Mouse (Mus musculus) hindbrain, embryonic 11.5 days (tissue): ENCODE results near the gene Hspb11. TPM values are rescaled to one million over a fixed set of nuclear protein-coding genes. Genes with fewer than 3 reads are reported as not detected.

Experiments used
- ATAC-seq: fragments of 200-750 bp; cut with Nextera tagmentation; 2 replicates; pipeline ENCODE4 v1.8.0; 2017; ENCODE audit warnings: mild to moderate bottlenecking, moderate TSS enrichment, moderate library complexity; ENCODE audit not compliant: low FRiP score
- DNase-seq: peaks from one replicate; pipeline ENCODE4 v3.0.0-alpha.2; 2015; ENCODE audit warnings: low spot score
- H3K27ac ChIP-seq: fragments of 300-500 bp; sonication (generic); 2 replicates; pipeline ENCODE4 v1.5.1; 2014; ENCODE audit warnings: mild to moderate bottlenecking, low read depth, low read length
- H3K27me3 ChIP-seq: fragments of 300-500 bp; sonication (generic); 2 replicates; pipeline ENCODE4 v1.6.1; 2014; ENCODE audit warnings: mild to moderate bottlenecking, low read length, moderate library complexity, mixed read lengths; ENCODE audit not compliant: control insufficient read depth, insufficient read depth
- H3K36me3 ChIP-seq: fragments of 300-500 bp; sonication (generic); 2 replicates; pipeline ENCODE4 v1.6.1; 2014; ENCODE audit warnings: mild to moderate bottlenecking, low read length, moderate library complexity, mixed read lengths; ENCODE audit not compliant: control insufficient read depth, insufficient read depth
- H3K4me1 ChIP-seq: fragments of 300-500 bp; sonication (generic); replicated peaks from 2 replicates; pipeline ENCODE4 v1.6.1; 2014; ENCODE audit warnings: low read length, mixed read lengths; ENCODE audit not compliant: control insufficient read depth, insufficient read depth
- H3K4me2 ChIP-seq: fragments of 300-500 bp; sonication (generic); replicated peaks from 2 replicates; pipeline ENCODE4 v1.6.1; 2014; ENCODE audit warnings: mild to moderate bottlenecking, low read depth, low read length
- H3K4me3 ChIP-seq: fragments of 300-500 bp; sonication (generic); 2 replicates; pipeline ENCODE4 v1.5.1; 2014; ENCODE audit warnings: low read depth, low read length
- H3K9ac ChIP-seq: fragments of 300-500 bp; sonication (generic); 2 replicates; pipeline ENCODE4 v1.6.1; 2014; ENCODE audit warnings: low read depth, low read length
- H3K9me3 ChIP-seq: fragments of 300-500 bp; sonication (generic); 2 replicates; pipeline ENCODE4 v1.6.1; 2016; ENCODE audit warnings: low read length; ENCODE audit not compliant: control insufficient read depth
- WGBS: fragments of 180-500 bp; shearing (Covaris S2); extraction: QIAGEN DNeasy Blood & Tissue Kit; methylation state at CpG from one replicate; pipeline ENCODE4 v1.1.7; 2014; 5-methylcytosine and 5-hydroxymethylcytosine counted together
- polyA plus RNA-seq: library from polyadenylated mRNA; unstranded; fragments of >200 nt; fragmentation: Nextera tagmentation; extraction: Ambion mirVana; gene quantifications from 2 replicates; pipeline ENCODE4 v1.2.1, GENCODE M21; 2014

Gene Hspb11
- polyA plus RNA-seq, 1 experiment from 2014 or later = 39.3 TPM

DNA sequence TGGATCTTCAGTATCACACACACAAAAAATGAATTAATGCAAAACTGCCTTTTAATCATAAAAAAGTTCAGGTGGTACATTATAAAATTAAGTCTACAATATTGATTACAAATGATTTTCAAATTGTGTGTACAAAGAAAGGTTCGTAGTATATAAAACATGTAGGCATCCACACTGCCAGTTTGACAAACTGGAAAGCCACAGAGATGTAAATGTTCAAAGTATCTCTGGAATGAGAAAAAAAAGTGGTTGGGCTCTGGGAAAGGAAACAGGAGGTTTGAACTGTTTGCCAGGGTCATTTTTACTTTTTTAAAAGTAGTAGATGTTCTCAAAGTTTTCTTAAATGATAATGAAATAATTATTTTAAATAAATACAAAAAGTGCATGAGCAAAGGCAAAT is 7.4 kb upstream of the Hspb11 start:
- H3K27ac ChIP-seq = no peak overlapping the region
- no peaks in the 10 kb centered on the region for H3K36me3 ChIP-seq
- no peaks in the 10 kb centered on the region for H3K4me1 ChIP-seq
- H3K9me3 ChIP-seq = no peaks in the 10 kb centered on the region
- no peak overlapping the region for H3K9ac ChIP-seq
- ATAC-seq (no peak), DNase-seq (no peak)
- WGBS = 85% methylated on average over 1 of the region's 1 CpGs
- no peaks in the 10 kb centered on the region for H3K27me3 ChIP-seq
- H3K4me3 ChIP-seq = no peak overlapping the region
- no peak overlapping the region for H3K4me2 ChIP-seq

DNA sequence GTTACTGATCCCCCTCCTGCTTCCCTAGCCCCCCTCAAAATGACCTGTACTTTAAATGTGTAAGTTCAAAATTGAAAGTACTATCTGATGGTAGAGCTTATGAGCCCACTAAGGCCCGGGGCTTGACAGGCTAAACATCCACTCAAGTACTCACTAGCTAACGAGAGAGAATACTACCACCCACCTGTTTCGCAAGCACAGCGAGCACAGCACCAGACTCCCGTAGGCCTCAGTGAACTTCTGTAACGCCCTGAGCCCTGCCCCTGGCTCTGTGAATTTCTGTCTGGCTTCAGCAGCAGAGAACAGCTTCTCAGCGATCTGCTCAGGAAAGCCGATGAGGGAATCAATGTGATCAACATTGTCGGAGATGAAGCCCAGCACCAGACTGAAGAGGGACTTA is 6.3 kb upstream of the Hspb11 start:
- Histone ChIP-seq H3K4me1 (no peaks in the 10 kb centered on the region), H3K27ac (no peak overlapping the region), H3K9ac (no peak overlapping the region), H3K36me3 (no peaks in the 10 kb centered on the region), H3K9me3 (no peaks in the 10 kb centered on the region), H3K4me3 (no peak overlapping the region), H3K4me2 (no peak overlapping the region), H3K27me3 (no peaks in the 10 kb centered on the region)
- DNase-seq (no peak), ATAC-seq (no peak)
- WGBS = 87% methylated on average over 9 of the region's 9 CpGs

DNA sequence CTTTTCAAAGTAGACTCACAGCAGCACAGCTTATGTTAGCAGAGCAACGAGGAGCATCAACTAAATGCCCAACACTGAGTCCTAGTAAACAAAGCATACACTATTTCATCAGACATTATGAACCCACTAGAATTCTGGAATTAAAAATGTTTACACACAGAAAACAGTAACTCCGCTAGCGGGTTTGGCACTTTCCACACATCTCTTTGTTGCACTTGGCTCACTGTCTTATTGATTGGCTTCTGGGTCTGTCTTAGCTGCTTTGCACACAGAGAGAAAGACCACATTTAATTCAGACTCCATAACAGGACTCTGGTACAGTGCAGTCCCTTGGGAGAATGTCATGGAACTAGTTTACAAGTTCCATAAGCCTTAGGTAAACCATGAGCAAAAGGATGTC is 5.3 kb upstream of the Hspb11 start:
- H3K9ac ChIP-seq = no peak overlapping the region
- no peaks in the 10 kb centered on the region for H3K36me3 ChIP-seq
- no peak overlapping the region for H3K27ac ChIP-seq
- H3K4me2 ChIP-seq = no peak overlapping the region
- no peak overlapping the region for H3K4me3 ChIP-seq
- no peaks in the 10 kb centered on the region for H3K4me1 ChIP-seq
- DNase-seq (no peak), ATAC-seq (no peak)
- no peaks in the 10 kb centered on the region for H3K9me3 ChIP-seq
- 90% methylated on average over 3 of the region's 3 CpGs for WGBS
- H3K27me3 ChIP-seq = no peaks in the 10 kb centered on the region

DNA sequence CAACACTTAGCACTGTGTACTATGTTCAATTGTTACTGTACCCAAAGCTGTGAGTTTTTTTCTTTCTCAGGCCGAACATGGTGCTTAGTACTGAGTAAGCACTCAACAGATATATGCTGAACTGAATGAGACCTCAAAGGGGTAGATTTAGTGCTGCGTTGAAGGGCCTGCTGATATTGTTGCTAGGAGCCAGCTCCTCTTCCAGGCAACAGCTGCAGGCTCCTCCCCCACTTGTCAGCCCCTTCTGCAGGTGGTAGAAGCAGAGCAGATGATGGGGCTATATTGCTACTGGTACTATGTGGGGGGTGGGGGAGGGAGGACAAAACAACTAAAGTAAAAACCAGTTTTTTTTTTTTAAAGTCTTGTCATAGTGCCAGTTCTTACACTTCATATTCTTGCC is 3.9 kb upstream of the Hspb11 start:
- no peak overlapping the region for H3K9ac ChIP-seq
- no peak overlapping the region for H3K4me2 ChIP-seq
- no peaks in the 10 kb centered on the region for H3K27me3 ChIP-seq
- H3K36me3 ChIP-seq = no peaks in the 10 kb centered on the region
- no peak overlapping the region for H3K4me3 ChIP-seq
- no peak for ATAC-seq
- DNase-seq = no peak
- no peak overlapping the region for H3K27ac ChIP-seq
- WGBS = 72% methylated on average over 2 of the region's 2 CpGs
- no peaks in the 10 kb centered on the region for H3K4me1 ChIP-seq
- H3K9me3 ChIP-seq = no peaks in the 10 kb centered on the region

DNA sequence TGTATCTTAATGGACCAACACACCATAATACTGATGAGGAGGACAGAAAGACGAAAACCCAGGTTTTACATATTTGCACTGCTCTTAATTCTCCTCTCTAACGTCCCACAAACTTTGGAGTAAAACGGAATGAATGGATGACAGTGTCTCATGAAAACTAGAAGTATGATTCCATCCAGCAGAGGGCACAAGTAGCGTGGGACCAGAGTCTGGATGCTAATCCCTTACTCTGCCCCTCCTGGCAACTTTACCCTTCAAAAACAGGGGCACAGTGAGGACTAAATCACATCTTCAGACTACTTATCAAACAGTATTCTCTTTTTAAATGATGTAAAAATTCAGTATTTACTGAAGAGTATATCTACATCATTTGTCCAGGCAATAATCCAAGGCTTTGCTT is 2.9 kb upstream of the Hspb11 start:
- no peak overlapping the region for H3K9ac ChIP-seq
- WGBS = 26% methylated on average over 4 of the region's 4 CpGs
- no peaks in the 10 kb centered on the region for H3K27me3 ChIP-seq
- no peaks in the 10 kb centered on the region for H3K9me3 ChIP-seq
- no peaks in the 10 kb centered on the region for H3K4me1 ChIP-seq
- ATAC-seq (no peak), DNase-seq (peak; percentile 68)
- no peak overlapping the region for H3K4me3 ChIP-seq
- H3K36me3 ChIP-seq = no peaks in the 10 kb centered on the region
- no peak overlapping the region for H3K27ac ChIP-seq
- no peak overlapping the region for H3K4me2 ChIP-seq

DNA sequence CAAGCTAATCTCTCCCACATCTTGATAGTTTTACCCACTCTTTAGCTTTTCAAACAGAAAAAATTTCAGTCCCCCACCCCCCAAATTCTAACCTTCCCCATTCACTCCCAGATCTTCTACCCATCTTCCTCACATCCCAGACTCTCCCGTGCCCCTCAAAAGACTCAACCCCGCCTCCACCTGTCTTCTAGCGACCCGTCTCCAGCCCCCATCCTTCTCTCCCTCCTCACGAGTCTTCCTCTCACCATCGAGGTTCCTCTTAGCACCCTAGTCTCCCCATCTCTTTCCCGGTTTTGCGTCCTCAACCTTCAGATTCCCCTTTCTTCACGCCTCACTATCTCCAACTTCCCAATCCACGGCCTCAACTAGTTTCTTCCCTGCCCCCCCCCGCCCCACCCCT is 871 bp upstream of the Hspb11 start:
- H3K4me3 ChIP-seq = peak overlapping the region; percentile 83
- H3K36me3 ChIP-seq = no peaks in the 10 kb centered on the region
- DNase-seq (no peak), ATAC-seq (no peak)
- H3K27me3 ChIP-seq = no peaks in the 10 kb centered on the region
- no peaks in the 10 kb centered on the region for H3K9me3 ChIP-seq
- WGBS = 1% methylated on average over 11 of the region's 11 CpGs
- H3K9ac ChIP-seq = peak overlapping the region; percentile 75; the same call in 1 of the 2 replicates
- H3K4me2 ChIP-seq = peak overlapping the region; percentile 86
- H3K4me1 ChIP-seq = no peaks in the 10 kb centered on the region
- H3K27ac ChIP-seq = no peak overlapping the region

DNA sequence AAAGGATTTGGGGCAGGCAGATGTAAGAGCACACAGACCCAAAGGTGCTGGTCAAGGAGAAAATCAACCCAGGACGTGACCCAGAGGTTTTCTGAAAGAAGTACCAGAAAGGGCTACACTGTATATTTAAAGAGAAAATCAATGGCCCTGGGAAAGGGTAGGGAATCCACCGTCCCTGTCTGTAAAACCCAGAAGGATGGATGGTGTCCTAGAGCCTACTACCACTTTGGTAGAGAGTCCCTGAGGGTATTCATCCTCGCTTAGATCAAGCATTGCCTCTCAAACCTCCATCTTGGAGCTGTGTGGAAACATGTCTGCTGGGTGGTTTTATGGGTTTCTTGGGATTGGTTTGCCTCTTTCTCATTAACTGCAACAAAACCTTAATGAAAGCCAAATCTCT is 1.0 kb downstream of the Hspb11 start:
- no peaks in the 10 kb centered on the region for H3K9me3 ChIP-seq
- peak overlapping the region; percentile 86 for H3K4me2 ChIP-seq
- 19% methylated on average over 3 of the region's 3 CpGs for WGBS
- H3K27me3 ChIP-seq = no peaks in the 10 kb centered on the region
- H3K27ac ChIP-seq = 0 out of 2 replicates have a peak overlapping the region, but pooled peaks have one; percentile 74
- ATAC-seq (no peak), DNase-seq (peak; percentile 9)
- peak overlapping the region; percentile 83 for H3K4me3 ChIP-seq
- peak overlapping the region; percentile 78 for H3K9ac ChIP-seq
- no peaks in the 10 kb centered on the region for H3K4me1 ChIP-seq
- no peaks in the 10 kb centered on the region for H3K36me3 ChIP-seq

DNA sequence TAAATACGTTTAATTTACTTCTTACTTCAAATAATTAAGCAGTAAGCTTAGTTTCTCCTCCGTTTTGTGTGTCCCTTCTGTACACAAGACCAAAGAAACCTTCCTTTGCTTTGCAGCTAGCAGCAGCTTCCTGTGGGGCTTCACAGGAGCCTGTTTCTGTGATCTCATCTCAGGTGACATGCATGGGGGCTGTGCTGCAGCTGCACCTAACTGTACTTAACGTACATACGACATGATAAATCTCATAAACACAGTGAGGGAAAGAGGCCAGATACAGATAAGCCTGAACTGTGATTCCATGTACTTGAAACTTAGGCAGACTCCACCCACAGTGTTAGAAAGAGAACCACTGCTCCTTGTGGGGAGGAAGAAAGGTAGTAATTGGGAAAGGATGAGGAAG is 6.6 kb downstream of the Hspb11 start:
- ATAC-seq (no peak), DNase-seq (no peak)
- no peak overlapping the region for H3K9ac ChIP-seq
- no peaks in the 10 kb centered on the region for H3K4me1 ChIP-seq
- no peaks in the 10 kb centered on the region for H3K36me3 ChIP-seq
- H3K4me3 ChIP-seq = no peak overlapping the region
- no peaks in the 10 kb centered on the region for H3K27me3 ChIP-seq
- no peak overlapping the region for H3K27ac ChIP-seq
- no peak overlapping the region for H3K4me2 ChIP-seq
- H3K9me3 ChIP-seq = no peaks in the 10 kb centered on the region
- 73% methylated on average over 4 of the region's 4 CpGs for WGBS

DNA sequence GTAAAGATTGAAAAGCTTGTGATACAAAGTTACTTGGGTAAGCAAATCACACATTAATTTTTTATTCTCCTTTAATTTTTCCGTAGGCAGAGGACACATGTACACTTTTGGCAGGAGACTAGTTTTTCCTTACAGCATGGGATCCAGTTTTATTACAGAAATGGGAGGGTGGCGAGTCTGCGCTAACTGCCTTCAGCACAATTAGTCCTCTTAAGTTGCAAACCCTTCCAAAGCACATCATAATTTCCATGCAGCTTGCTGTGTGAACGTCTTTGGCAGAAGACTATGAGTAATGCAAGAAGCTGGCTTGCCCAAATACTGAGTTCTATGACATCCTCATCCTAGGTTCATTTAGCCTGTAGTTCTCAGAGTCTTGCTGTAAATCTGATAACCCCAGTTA is 20.3 kb downstream of the Hspb11 start:
- no peaks in the 10 kb centered on the region for H3K36me3 ChIP-seq
- WGBS = 90% methylated on average over 4 of the region's 4 CpGs
- no peak for DNase-seq
- no peak overlapping the region for H3K4me2 ChIP-seq
- no peak overlapping the region for H3K4me3 ChIP-seq
- H3K4me1 ChIP-seq = no peaks in the 10 kb centered on the region
- no peak overlapping the region for H3K27ac ChIP-seq
- no peak for ATAC-seq
- no peak overlapping the region for H3K9ac ChIP-seq
- no peaks in the 10 kb centered on the region for H3K27me3 ChIP-seq
- H3K9me3 ChIP-seq = no peaks in the 10 kb centered on the region
